Mouse (Mus musculus) heart, adult 18-20 months (tissue): Measurements from ENCODE around the gene Marco. TPM values are rescaled to one million over a fixed set of nuclear protein-coding genes. Genes with fewer than 3 reads are reported as not detected.

ENCODE experiments used
- DNase-seq, 2 experiments: peaks; one replicate each; pipeline ENCODE4 v3.0.0; 2021 to 2022; ENCODE audit warnings: mixed read lengths in 1 of 2
- long read RNA-seq, 2 experiments: library from polyadenylated mRNA; stranded (forward); transcript quantifications; one replicate each; pipeline ENCODE4 v2.0.0; 2021
- total RNA-seq, 2 experiments: library from RNA; stranded (reverse); gene quantifications; 2 replicates each; pipeline ENCODE4 v1.2.3; 2021

Marco gene
- 1 to 10 TPM in 1 of 2 experiments, under 1 TPM in 1; 0.12 to 7.2 TPM for total RNA-seq
- long read RNA-seq, experiment 1 = 0 reads
- long read RNA-seq, experiment 2, partial matches to known transcripts = 2 of 4 reads
- long read RNA-seq, experiment 2, other reads (novel, unspliced or antisense) = 0 of 4 reads

DNA sequence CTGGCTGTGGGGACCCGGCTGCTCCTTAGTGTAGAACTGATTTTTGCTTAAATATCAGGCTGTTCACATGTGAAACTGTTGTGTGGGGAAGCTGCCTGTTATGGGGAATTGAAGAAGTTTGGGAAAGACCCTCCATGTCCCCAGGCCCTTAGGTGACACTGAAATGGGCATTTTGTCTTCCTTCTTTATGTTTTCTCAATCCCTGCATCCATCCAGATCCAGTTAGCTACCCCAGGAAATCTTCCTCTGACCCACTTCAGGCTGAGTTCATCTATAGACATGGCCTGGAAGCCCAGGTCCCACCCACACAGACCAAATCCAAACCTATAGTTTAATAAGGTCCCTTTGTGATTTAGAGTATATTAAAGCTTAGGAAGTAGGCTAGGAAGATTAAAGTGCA, at the start of gene Marco:
Gene Marco (minus strand): TSS at position 101 of the 400 bp plus-strand sequence.
- no peak for DNase-seq

DNA sequence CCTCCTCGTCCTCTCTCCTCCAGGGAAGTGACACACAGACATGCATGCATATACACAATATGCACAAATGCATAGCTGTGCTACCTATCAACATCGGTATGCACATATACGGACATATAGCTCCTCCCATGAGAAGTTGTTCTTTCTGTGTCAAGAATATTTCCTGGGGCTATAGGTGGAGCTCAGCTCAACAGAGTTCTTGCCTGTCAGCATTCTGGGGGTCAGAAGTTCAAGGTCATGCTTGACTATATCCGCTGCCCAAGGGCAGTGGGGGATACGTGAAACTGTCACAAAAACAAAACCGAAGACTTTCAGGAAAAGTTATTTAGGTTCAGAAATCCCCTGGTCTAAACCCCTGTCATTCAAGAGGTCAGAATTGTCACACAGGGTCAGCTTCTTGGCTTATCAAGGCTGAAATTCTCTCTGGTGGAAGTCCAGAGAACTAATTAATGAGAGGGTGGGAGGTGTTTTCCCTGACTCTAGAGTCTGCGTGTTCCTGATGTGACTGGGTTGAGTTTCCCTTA, 34.7 kb upstream of the Marco start:
- no peak for DNase-seq

DNA sequence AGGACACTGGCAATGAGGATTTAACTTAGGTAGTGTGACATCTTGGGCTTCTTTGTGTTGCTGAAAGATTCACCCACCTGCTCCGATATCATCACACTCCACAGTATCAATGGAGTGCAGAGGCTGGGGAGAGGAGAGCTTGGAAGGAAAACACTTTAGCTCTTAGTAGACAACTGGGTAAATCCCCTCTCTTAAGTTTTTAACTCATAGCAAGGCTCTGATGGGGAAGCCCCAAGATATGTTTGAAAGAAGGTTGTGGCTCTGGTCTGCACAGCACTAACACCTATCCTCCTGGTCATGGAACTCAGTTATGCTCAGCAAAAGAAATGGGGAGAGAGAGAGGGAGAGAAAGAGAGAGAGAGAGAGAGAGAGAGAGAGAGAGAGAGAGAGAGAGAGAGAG, 32.2 kb upstream of the Marco start:
- no peak for DNase-seq

DNA sequence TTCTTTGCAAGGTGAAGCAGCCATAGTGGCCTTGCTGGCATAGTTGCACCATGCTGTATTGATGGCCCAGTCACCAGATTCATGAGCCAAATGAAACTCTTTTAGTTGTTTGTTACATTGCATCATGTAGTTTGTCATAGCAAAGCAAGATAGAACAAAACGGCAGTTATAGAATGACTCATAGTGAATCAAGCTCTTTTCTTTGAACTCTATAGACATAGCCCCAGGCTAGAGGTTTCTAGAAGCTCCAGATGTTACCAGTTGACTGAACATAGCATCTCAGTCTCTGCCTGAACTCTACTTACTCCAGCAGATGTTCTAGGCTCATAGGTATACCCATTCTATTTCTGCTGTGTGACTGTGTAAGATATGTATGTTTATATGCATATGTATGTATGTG, 31.1 kb upstream of the Marco start:
- no peak for DNase-seq

DNA sequence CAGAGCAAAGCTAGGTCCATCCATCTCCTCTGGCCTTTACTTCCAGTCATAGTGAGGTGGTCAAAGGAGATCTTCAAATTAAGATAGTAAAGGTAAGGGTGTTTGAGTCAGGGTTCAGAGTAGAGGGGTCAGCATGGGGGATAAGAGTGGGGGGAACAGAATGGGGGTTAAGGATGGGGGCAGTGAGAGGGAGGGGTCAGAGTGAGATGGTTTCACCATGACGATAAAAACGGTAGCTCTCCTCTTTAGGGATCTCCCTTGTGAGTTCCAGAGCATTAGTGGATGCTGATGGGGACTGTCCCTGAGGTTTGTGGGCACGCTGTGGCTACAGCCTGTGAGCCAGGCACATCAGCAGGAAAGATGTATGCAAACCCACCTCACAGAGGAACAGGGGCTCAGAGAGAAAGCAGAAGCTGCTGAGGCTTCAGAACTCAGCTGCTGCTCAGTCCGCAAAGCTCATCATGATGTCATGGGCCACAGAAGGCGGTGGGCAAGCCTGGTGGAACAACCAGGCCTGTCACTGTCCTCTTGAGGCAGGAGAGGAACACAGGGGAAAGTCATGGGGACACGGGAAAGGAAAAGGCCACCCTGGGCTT, 27.6 kb upstream of the Marco start:
- DNase-seq = no peak

DNA sequence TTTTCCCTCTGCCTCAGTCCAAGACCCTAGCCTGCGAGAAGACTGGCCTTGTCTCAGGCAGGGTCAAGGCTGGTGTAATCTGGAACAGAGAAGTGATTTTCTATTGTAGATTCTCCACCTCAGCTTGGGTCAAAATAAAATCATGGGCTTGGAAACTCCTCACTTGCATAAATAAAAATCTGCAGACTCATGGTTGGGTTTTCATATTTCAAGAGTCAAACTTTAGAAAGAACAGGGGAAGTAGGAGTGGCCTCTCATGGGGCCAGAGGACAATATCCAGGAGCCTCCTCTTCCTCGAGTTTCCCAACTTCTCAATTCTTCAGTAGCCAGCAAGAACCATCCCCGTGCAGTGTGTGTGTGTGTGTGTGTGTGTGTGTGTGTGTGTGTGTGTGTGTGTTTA, 26.9 kb upstream of the Marco start:
- no peak for DNase-seq

DNA sequence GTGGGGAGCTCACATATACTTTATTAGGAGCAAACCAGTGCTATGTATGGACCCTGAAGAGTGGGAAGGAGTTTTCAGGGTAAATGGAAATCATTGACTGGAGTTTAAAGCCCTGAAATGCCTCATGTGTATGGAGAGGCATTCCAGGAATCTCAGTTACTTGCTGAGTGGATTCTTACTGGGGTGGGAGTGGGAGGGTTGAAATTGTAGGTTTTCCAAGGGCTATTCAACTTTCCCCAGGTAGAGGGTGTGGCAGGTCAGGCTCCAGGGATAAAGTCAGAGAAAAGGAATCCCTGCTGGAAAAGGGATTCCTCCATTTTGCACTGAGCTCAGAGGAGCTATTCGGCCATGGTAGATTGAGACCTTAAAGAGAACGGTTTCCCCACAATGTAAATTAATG, 25.1 kb upstream of the Marco start:
- DNase-seq = no peak

DNA sequence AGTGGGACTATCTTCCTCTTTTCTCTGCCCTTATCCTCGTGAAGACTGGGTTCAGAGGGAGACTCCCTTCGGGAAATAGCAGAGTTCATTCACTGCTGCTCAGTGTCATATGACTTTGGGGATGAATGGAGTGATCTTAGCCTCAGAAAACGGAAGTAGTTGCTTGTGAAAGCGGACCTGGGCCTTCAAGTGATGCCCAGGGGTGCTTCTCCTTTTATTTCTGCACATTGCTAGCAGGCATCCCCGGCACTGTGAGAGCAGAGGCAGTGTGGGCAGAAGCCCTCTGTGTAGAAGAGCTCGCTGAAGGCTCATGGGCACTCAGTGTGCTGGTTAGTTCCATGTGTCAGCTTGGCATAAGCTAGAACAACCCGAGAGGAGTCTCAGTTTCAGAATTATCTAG, 12.8 kb upstream of the Marco start:
- DNase-seq = no peak

DNA sequence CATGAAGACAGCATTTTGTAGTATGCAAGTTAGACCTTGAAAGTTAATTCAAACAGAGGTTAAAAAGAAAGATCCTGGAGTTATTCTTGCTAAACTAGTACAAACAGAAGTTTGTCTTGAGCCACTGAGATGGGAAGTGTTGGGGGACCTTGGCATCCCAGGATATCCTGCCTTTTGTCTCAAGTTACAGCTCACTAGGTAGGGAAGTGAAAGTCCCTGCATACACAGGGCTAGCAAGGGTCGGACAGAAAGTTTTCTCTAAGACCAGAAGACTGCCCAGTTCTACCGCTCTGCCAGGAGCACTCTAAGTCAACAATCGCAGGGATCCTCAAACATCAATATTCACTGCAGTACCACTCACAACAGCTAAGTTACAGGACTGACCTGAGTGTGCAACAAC, 5.5 kb upstream of the Marco start:
- DNase-seq = no peak

DNA sequence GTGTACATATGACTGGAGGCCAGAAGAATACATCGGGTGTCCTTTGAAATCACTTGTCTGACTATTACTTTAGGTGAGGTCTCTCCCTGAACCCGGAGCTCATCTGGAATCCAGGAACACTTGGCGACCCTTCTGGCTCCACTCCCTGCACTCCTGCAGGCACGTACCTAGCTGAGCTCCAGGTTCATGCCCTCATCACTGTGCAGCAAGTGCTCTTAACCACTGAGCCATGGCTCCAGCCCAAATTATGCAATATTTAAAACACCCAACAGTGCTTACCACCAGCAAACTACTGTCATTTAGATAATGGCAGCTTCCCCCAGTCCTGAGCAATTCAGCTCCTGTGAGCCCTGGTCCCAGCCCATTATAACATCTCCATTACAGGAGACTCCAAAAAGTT, 4.2 kb upstream of the Marco start:
- no peak for DNase-seq

DNA sequence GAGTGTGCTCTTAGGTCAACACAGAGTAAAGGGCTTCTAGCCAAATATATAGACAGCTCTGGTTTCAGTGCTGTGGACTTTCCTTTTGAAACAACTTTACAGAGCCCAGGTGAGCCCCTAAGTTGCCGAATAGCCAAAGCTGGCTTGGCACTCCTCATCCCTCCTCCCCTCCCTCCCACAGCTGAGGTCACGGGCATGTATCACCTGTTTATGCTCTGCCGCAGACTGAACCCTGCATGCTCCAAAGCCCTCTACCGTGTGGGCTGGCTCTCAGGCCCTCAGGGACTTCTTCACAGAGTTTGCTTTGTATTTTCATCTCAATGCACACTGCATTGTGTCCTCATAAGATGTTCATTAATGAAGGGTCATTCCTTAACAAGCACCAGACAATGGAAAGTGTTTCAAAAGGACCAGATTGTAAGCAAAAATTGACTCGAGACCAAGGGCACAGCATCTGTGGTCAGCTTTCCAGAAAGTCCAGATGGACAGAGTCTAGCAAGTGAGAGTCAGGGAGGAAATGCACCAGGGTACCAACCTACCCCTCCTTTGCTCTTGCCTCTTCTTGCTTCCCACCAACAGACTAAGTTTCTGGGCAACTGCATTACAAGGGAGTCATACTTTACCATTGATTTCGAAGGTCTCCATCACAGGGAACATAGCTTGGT, 646 bp downstream of the Marco start:
- no peak for DNase-seq

DNA sequence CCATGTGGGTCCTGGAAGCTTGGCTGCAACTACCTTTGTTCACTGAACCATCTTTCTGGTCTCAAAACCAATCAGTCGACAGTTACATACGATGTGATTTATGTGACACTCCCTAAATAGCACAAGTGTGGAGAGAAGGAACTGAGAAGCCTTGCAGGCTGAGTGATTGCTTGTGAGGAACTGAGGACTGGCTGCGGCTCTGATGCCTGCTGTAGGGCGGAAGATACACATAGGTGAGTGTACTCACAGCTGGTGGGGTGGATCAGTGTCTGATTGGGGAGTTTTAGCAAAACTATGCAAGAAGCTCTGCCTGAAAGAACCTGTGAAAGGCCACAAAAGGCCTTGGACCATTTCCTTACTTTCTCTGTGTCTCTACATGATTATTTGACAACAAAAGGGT, 3.3 kb downstream of the Marco start:
- no peak for DNase-seq

DNA sequence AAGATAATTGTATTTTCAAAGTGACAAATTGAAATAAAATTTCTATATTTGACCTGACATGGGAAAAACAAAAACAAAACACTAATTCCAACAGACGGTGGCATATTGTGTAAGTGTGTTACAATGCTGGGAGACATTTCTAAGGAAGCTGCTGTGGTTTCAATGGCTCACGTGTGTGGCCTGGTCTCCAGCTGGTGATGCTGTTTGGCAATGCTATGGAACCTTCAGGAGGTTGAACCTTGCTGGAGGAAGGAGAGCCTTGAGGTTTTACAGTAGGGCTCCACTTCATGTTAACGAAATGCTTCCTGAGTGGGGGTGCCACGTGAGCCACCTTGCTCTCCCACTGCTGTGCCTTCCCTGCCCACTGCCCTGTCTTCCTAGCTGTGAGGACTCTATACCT, 6.8 kb downstream of the Marco start:
- DNase-seq = no peak

DNA sequence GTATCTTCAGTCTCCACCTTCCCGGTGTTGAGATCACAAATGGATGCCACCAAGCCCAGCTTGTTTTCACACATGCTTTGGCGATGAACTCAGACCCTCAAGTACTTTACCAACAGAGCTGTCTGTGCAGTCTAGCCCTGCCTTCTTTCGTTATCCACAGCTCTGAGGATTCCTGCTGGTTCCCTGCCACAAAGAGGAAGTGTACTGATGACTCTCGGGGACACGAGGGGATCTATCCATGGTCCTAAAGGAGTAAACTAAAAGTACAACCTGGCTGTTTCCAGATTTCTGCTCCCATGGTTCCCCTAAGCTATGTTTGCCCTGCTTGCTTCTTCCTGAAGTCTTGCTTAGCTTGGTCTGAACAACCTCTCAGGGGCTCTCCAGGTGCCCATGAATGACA, 23.9 kb downstream of the Marco start:
- no peak for DNase-seq

DNA sequence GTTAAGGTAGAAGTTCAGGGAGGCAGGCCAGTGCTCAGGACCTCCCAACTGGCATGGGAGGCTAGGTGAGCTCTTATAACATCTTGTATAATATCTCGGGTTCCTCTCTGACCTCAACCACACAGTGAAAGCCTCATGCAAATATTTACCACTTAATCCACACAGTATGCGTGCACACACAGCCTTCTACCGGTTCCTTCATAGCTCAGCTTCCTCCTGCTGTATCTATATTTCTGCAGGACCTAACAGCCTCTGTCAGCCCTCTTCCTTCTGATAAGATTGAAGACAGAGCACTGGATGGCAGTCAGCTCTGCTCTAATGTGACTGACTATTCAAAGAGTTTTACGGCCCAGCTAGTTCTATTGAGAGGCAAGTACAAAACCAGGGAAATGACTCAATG, 30.0 kb downstream of the Marco start:
- DNase-seq = no peak

DNA sequence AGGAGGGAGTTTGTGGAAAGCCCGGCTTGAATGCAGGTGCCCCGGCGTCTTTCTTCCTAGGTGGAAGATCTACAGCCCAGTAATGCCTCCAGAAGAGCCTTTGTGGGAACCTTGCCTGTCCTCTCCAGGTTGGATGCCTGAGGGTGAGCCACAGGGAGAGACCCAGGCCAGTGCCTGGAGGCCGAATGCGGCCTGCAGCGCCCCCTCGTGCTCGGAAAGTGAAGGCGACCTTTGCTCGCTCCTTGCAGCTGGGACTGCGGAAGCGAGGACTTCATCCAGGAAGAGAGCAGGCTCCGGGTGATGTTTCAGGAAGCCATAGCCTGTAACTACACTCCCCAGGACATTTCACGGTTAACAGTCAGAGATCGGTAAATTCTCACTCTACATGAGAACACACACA, 35.9 kb downstream of the Marco start:
- peak; percentile 11 to 37 for DNase-seq

DNA sequence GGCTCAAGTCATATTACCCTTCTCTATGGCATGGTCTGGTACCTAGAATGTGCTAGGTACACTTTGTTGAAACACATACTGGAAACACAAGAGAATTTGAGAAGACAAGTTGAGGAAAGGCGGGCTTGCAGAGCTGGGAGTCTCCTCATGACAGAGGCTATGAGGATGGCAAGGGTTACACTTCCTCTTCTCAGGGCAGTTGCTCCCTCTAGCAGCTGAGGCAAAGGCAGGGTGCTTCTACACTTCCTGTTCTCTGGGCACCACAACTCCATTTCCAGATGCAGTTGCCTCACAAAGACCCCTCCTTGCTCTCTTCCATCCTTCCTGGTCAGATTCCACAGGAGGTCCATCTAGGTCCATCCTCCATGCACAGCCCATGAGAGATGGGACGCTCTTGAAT, 37.5 kb downstream of the Marco start:
- no peak for DNase-seq

DNA sequence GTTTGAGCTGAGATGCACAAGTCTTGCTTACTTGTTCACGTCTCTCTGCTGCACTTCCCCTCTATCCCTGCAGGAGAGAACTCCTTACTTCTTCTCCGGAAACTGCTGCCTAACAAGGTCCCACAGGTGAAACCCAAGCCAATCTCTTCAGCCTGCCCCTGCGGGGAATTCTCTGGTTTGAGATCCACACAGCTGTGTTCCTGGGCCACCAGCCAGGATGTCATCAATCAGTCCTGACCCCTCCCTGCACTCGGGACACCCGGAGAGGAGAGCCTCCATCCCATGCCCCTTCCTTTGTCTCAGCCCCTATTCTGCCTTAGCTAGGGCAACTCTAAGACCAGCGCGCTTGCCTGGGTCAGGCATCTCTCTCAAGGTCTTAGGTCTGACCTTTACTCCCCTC, 38.1 kb downstream of the Marco start:
- DNase-seq = no peak

DNA sequence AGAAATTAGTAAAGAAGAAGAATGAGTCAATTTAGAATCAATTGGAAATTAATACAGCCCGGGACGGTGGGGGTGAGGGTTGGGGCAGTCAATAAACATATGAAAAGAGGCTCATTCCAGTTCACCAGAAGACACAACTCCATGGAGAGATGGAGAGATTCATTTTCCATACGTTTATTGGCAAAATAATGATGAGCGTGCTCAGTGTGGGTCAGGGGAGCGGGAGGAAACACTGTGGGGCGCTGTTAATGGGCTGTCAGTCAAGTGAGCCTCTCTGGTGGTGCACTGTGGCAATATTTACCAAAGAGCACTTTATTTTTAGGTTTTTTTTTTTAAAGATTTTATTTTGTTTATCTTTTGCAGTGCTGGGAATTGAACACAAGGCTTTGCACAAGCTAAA, 45.8 kb downstream of the Marco start:
- no peak for DNase-seq

DNA sequence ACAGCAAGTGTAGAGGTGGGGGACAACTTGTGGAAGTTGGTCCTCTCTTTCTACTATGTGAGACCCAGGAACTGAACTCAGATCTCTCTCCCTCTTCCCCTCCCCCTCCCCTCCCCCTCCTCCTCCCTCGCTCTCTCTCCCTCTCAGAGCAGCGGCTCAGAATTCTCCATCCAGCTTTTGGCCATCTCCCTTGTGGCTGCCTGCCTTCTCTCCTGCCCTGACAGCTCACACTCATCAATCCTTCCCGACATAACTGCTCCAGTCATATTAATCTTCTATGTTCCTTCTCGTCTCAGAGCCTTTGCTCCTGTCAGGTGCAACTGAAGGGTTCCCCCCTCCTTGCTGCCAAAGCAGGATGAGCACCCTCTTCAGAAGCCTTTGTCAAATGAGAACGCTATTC, 46.3 kb downstream of the Marco start:
- no peak for DNase-seq

DNA sequence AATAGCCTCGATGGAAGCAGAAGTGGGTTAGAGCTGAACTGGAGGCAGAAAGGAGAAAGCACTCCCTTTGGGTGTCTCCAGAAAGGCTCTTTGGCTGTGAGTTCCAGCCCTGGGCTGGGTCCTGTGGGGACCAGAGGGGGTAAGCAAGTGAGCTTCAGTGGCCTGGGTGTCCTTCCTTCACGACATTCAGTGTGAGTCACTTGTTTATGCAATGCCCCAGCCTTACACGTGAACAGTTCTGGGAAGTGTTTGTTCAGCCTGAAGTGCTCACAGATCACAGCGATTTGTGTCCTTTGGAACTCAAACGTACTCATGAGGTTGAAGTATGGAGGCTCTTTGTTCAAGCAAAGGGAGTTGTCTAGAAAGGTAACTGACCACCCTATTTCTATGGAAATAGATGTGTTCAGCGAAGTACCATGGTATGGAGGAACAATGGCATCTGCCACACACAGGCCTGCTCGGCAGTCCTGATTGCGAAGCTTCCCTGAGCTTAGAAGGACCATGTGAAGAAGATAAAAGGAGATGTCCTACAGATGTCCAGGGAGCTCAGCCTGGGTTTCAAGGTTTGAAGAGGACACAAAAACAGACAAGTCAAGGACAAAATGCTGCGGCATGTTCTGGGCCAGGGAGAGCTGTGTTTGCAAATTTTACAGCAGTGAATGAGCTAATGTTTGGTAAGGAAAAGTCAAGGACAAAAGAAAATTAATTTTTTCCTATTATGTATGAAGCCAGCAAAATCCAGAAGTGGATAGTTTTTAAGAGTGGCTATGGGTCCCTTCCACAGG, 53.1 kb downstream of the Marco start:
- DNase-seq = no peak

DNA sequence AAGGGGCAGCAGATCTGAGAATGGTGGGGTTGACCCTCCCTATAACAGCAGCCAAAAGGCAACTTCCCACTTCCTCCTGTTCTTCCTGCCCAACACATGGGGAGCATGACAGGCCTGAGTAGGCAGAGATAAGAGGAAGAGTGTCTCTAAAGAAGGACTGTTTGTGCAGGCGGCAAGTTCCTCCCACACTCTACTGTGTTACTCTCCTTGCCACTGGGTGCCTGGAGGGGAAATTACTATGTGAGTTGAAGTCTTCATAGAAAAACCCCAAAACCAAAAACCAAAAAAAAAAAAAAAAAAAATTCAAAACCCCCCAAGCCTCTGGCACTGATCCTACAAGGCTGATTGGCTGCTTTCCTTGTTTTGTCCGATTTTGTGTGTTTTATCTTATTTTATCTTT, 55.2 kb downstream of the Marco start:
- no peak for DNase-seq

DNA sequence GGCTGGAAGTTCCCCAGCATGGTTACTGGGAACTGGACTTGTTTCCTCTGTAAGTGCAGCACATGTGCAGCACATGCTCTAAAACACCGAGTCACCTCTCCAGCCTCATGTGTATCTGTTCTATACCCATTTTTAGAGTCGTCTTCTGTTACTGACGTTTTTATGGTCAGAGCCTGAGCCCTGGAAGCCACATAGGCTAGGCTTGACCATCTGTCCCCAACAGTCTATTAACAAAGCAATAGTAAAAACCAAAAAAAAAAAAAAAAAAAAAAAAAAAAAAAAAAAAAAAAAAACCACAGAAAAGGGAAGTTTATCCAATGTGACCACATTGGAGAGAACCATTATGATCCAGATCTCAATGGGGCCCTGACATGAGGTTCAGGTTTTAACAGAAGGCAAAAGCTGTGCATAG, 61.6 kb downstream of the Marco start:
- no peak for DNase-seq
